Mouse (Mus musculus) adrenal gland, adult 18-20 months (tissue): ENCODE results near the gene Arf3. TPM values are rescaled to one million over a fixed set of nuclear protein-coding genes. Genes with fewer than 3 reads are reported as not detected.
"Not testable (repeated sequence)": the region's sequence is repeated elsewhere in the genome, so short reads cannot be mapped to it uniquely, and the experiment has no call there.

ENCODE experiments used
- DNase-seq, 2 experiments: peaks; one replicate each; pipeline ENCODE4 v3.0.0; 2021 to 2022; ENCODE audit warnings: low spot score in 2 of 2
- long read RNA-seq, 2 experiments: library from polyadenylated mRNA; stranded (forward); transcript quantifications; one replicate each; pipeline ENCODE4 v2.0.0; 2021
- total RNA-seq, 2 experiments: library from RNA; stranded (reverse); gene quantifications; 1 replicate in 1 of 2; 2 replicates in 1 of 2; pipeline ENCODE4 v1.2.3; 2021

The Arf3 gene
- total RNA-seq: 100 to 1,000 TPM; 104 to 145 TPM
- long read RNA-seq, experiment 1, full-length matches to known transcripts: 83 of 100 reads
- long read RNA-seq, experiment 1, partial matches to known transcripts: 2 of 100 reads
- long read RNA-seq, experiment 1, other reads (novel, unspliced or antisense): 15 of 100 reads
- long read RNA-seq, experiment 2, full-length matches to known transcripts: 100 of 186 reads
- long read RNA-seq, experiment 2, partial matches to known transcripts: 5 of 186 reads
- long read RNA-seq, experiment 2, other reads (novel, unspliced or antisense): 81 of 186 reads

GRCm38 (mm10) chr15:98762670-98763529 lies at the start of gene Arf3:
Gene Arf3 (minus strand): TSS chr15:98763214.
- peak; percentile 96 to 97 for DNase-seq

GRCm38 (mm10) chr15:98810212-98810611 lies 47.2 kb upstream of the Arf3 start:
- DNase-seq: not testable (repeated sequence)

GRCm38 (mm10) chr15:98809390-98809789 lies 46.4 kb upstream of the Arf3 start, which contains the start of gene Ddn:
Gene Ddn (minus strand): TSS chr15:98809490.
- DNase-seq: no peak

- no peak for DNase-seq
Observed at GRCm38 (mm10) chr15:98808651-98809134, 45.7 kb upstream of the Arf3 start.

GRCm38 (mm10) chr15:98807895-98808650 lies 45.1 kb upstream of the Arf3 start:
- no peak for DNase-seq

GRCm38 (mm10) chr15:98806809-98807770 lies 44.1 kb upstream of the Arf3 start:
- DNase-seq: no peak

- DNase-seq: no peak
Observed at GRCm38 (mm10) chr15:98806071-98806808, 43.2 kb upstream of the Arf3 start.

GRCm38 (mm10) chr15:98805324-98806040 lies 42.5 kb upstream of the Arf3 start:
- DNase-seq: peak; percentile 58 to 65

- DNase-seq: peak; percentile 84
Observed at GRCm38 (mm10) chr15:98804054-98804453, 41.0 kb upstream of the Arf3 start.

- DNase-seq: no peak
Observed at GRCm38 (mm10) chr15:98802926-98803325, 39.9 kb upstream of the Arf3 start.

- peak; percentile 83 to 87 for DNase-seq
Observed at GRCm38 (mm10) chr15:98799396-98799795, 36.4 kb upstream of the Arf3 start.

- no peak for DNase-seq
Observed at GRCm38 (mm10) chr15:98798903-98799302, 35.9 kb upstream of the Arf3 start.

- no peak for DNase-seq
Observed at GRCm38 (mm10) chr15:98797835-98798492, 35.0 kb upstream of the Arf3 start.

- DNase-seq: no peak
Observed at GRCm38 (mm10) chr15:98796803-98797595, 34.0 kb upstream of the Arf3 start.

GRCm38 (mm10) chr15:98793141-98793698 lies 30.2 kb upstream of the Arf3 start:
- DNase-seq: no peak

GRCm38 (mm10) chr15:98792233-98793020 lies 29.4 kb upstream of the Arf3 start:
- DNase-seq: no peak
